Mouse (Mus musculus) stomach, postnatal 0 days (tissue): ENCODE measurements at regions not wholly inside any gene's neighbourhood (a gene's known extent, or its start where the extent isn't known, plus 50 kb on each side); places are given as distances from the start of the nearest gene placed in this dataset.

Experiments
- CTCF ChIP-seq: IDR thresholded peaks from 2 replicates; pipeline ENCODE4 v1.5.1; 2016; ENCODE audit warnings: antibody characterized with exemption, low read depth, mild to moderate bottlenecking, moderate library complexity
- EP300 ChIP-seq: optimal IDR thresholded peaks from 2 replicates; pipeline ENCODE3; 2016; ENCODE audit warnings: antibody characterized with exemption

GRCm38 (mm10) chr9:59186326-59186725 is 105.0 kb upstream of the Adpgk start:
- TF ChIP-seq CTCF, result no peak
- TF ChIP-seq EP300, result no peak
